Mouse (Mus musculus) c-Kit-negative CD71-positive TER-119-positive erythroid progenitor cells, embryonic 14.5 days (primary cell): ENCODE data around the gene Tgtp2.
"Not testable (repeated sequence)": the region's sequence is repeated elsewhere in the genome, so short reads cannot be mapped to it uniquely, and the experiment has no call there.

Experiments
- DNase-seq: peaks from one replicate; pipeline ENCODE4 v3.0.0-alpha.2; 2013; ENCODE audit warnings: low read depth, low spot score

The Tgtp2 gene

GRCm38 (mm10) chr11:49063713-49064469 lies at the start of gene Tgtp2:
Tgtp2 (minus strand) TSS chr11:49064206.
- DNase-seq, result not testable (repeated sequence)

- DNase-seq, result no peak
Measured at GRCm38 (mm10) chr11:49112624-49113219, 48.7 kb upstream of the Tgtp2 start.

GRCm38 (mm10) chr11:49111000-49111399 lies 47.0 kb upstream of the Tgtp2 start:
- DNase-seq, result no peak

GRCm38 (mm10) chr11:49108833-49109232 lies 44.8 kb upstream of the Tgtp2 start:
- DNase-seq, result no peak

- DNase-seq, result no peak
Measured at GRCm38 (mm10) chr11:49107650-49108537, 43.9 kb upstream of the Tgtp2 start.

GRCm38 (mm10) chr11:49105752-49106151 lies 41.7 kb upstream of the Tgtp2 start:
- no peak for DNase-seq

GRCm38 (mm10) chr11:49103047-49103693 lies 39.2 kb upstream of the Tgtp2 start:
- DNase-seq, result peak; percentile 69

GRCm38 (mm10) chr11:49101500-49101899 lies 37.5 kb upstream of the Tgtp2 start:
- DNase-seq, result no peak

- DNase-seq, result no peak
Measured at GRCm38 (mm10) chr11:49100409-49100808, 36.4 kb upstream of the Tgtp2 start.

- no peak for DNase-seq
Measured at GRCm38 (mm10) chr11:49095367-49095766, 31.4 kb upstream of the Tgtp2 start.

- no peak for DNase-seq
Measured at GRCm38 (mm10) chr11:49093861-49094660, 30.1 kb upstream of the Tgtp2 start.

- no peak for DNase-seq
Measured at GRCm38 (mm10) chr11:49092786-49093185, 28.8 kb upstream of the Tgtp2 start.

GRCm38 (mm10) chr11:49092053-49092586 lies 28.1 kb upstream of the Tgtp2 start:
- no peak for DNase-seq

GRCm38 (mm10) chr11:49091171-49091570 lies 27.2 kb upstream of the Tgtp2 start:
- DNase-seq, result no peak

- no peak for DNase-seq
Measured at GRCm38 (mm10) chr11:49090551-49090950, 26.5 kb upstream of the Tgtp2 start.

GRCm38 (mm10) chr11:49089735-49090507 lies 25.9 kb upstream of the Tgtp2 start:
- no peak for DNase-seq

GRCm38 (mm10) chr11:49088990-49089652 lies 25.1 kb upstream of the Tgtp2 start:
- DNase-seq, result no peak

GRCm38 (mm10) chr11:49087830-49088616 lies 24.0 kb upstream of the Tgtp2 start:
- DNase-seq, result peak; percentile 36
